Mouse (Mus musculus) erythroid progenitor cell, adult 5-6 weeks (primary cell): Measurements from ENCODE around the gene Ankdd1a. TPM values are rescaled to one million over a fixed set of nuclear protein-coding genes. Genes with fewer than 3 reads are reported as not detected.

Source experiments
- total RNA-seq, 2 experiments: library from RNA; stranded (forward) in 1 of 2; stranded (reverse) in 1 of 2; fragments of 150-400 nt in 1 of 2; fragments of 186-747, 209-891 nt in 1 of 2; gene quantifications; 2 replicates each; pipeline versions ENCODE4 v1.2.3 to v1.2.4; 2015 to 2017; ENCODE audit warnings: low replicate concordance in 2 of 2

Gene Ankdd1a
- total RNA-seq, 2 experiments from 2014 or later, result not detected

Other genes starting within 250 kb of the Ankdd1a start
- gene Clpx, start 225.9 kb downstream of the Ankdd1a start, total RNA-seq (2015; ENCODE audit: low replicate concordance), result 20.1 and 20.2 TPM in 2 replicates
- gene Clpx, start 225.9 kb downstream of the Ankdd1a start, total RNA-seq (2017; ENCODE audit: low replicate concordance), result 30.4 and 56.9 TPM in 2 replicates
- gene Pdcd7, start 174.1 kb downstream of the Ankdd1a start, total RNA-seq (2015; ENCODE audit: low replicate concordance), result 7.2 and 13.4 TPM in 2 replicates
- 8.4 and 13.3 TPM in 2 replicates for gene Pdcd7, start 174.1 kb downstream of the Ankdd1a start, total RNA-seq (2017; ENCODE audit: low replicate concordance)
- not detected in 2 replicates for gene Ubap1l, start 159.2 kb downstream of the Ankdd1a start, total RNA-seq (2015; ENCODE audit: low replicate concordance)
- not detected in 2 replicates for gene Ubap1l, start 159.2 kb downstream of the Ankdd1a start, total RNA-seq (2017; ENCODE audit: low replicate concordance)
- not detected in 2 replicates for gene Kbtbd13, start 128.5 kb downstream of the Ankdd1a start, total RNA-seq (2015; ENCODE audit: low replicate concordance)
- not detected in 2 replicates for gene Kbtbd13, start 128.5 kb downstream of the Ankdd1a start, total RNA-seq (2017; ENCODE audit: low replicate concordance)
- not detected in 2 replicates for gene Rasl12, start 121.7 kb downstream of the Ankdd1a start, total RNA-seq (2015; ENCODE audit: low replicate concordance)
- gene Rasl12, start 121.7 kb downstream of the Ankdd1a start, total RNA-seq (2017; ENCODE audit: low replicate concordance), result not detected in 2 replicates
- not detected in 2 replicates for gene Slc51b, start 97.2 kb downstream of the Ankdd1a start, total RNA-seq (2015; ENCODE audit: low replicate concordance)
- not detected in 2 replicates for gene Slc51b, start 97.2 kb downstream of the Ankdd1a start, total RNA-seq (2017; ENCODE audit: low replicate concordance)
- 4.6 and 14.4 TPM in 2 replicates for gene Mtfmt, start 84.4 kb downstream of the Ankdd1a start, total RNA-seq (2015; ENCODE audit: low replicate concordance)
- 1.2 and 5.5 TPM in 2 replicates for gene Mtfmt, start 84.4 kb downstream of the Ankdd1a start, total RNA-seq (2017; ENCODE audit: low replicate concordance)
- 11.5 and 18.4 TPM in 2 replicates for gene Spg21, start 59.2 kb downstream of the Ankdd1a start, total RNA-seq (2015; ENCODE audit: low replicate concordance)
- 5.8 and 6.6 TPM in 2 replicates for gene Spg21, start 59.2 kb downstream of the Ankdd1a start, total RNA-seq (2017; ENCODE audit: low replicate concordance)
- gene Plekho2, start 59.8 kb upstream of the Ankdd1a start, total RNA-seq (2015; ENCODE audit: low replicate concordance), result 32.3 and 42.2 TPM in 2 replicates
- 48.6 and 54.6 TPM in 2 replicates for gene Plekho2, start 59.8 kb upstream of the Ankdd1a start, total RNA-seq (2017; ENCODE audit: low replicate concordance)
- gene Pif1, start 67.0 kb upstream of the Ankdd1a start, total RNA-seq (2015; ENCODE audit: low replicate concordance), result 75.0 and 77.1 TPM in 2 replicates
- gene Pif1, start 67.0 kb upstream of the Ankdd1a start, total RNA-seq (2017; ENCODE audit: low replicate concordance), result 68.7 and 94.9 TPM in 2 replicates
- 9.6 TPM in 1 of 2 replicates, not detected in the other for gene Rbpms2, start 109.5 kb upstream of the Ankdd1a start, total RNA-seq (2015; ENCODE audit: low replicate concordance)
- gene Rbpms2, start 109.5 kb upstream of the Ankdd1a start, total RNA-seq (2017; ENCODE audit: low replicate concordance), result not detected in 2 replicates
- gene Oaz2, start 147.8 kb upstream of the Ankdd1a start, total RNA-seq (2015; ENCODE audit: low replicate concordance), result 3.4 and 7.2 TPM in 2 replicates
- gene Oaz2, start 147.8 kb upstream of the Ankdd1a start, total RNA-seq (2017; ENCODE audit: low replicate concordance), result 1.4 and 9.2 TPM in 2 replicates